Mouse (Mus musculus) CH12.LX (cell line): ENCODE data around the gene Nectin2. TPM values are rescaled to one million over a fixed set of nuclear protein-coding genes. Genes with fewer than 3 reads are reported as not detected.

Experiments
- DNase-seq: peaks from one replicate; pipeline ENCODE4 v3.0.0-alpha.2; 2013; ENCODE audit errors: extremely low read depth
- H3K27ac ChIP-seq: 2 replicates; pipeline ENCODE4 v1.5.1; 2012; ENCODE audit warnings: low read depth, mild to moderate bottlenecking, control low read depth, moderate library complexity; ENCODE audit not compliant: insufficient read depth
- H3K27me3 ChIP-seq: replicated peaks from 2 replicates; pipeline ENCODE3; 2012; ENCODE audit warnings: inconsistent platforms
- H3K36me3 ChIP-seq, 2 experiments: replicated peaks in 1 of 2; 2 replicates each; pipeline versions ENCODE3 to v1.6.1; 2012; ENCODE audit warnings: inconsistent platforms in 1 of 2, low read length in 1 of 2, mild to moderate bottlenecking in 1 of 2, mixed read lengths in 1 of 2, moderate library complexity in 1 of 2; ENCODE audit not compliant: control insufficient read depth in 1 of 2, insufficient read depth in 1 of 2
- H3K4me1 ChIP-seq, 2 experiments: 2 replicates each; pipeline ENCODE4 v1.6.1; 2012; ENCODE audit warnings: inconsistent platforms in 1 of 2, moderate library complexity in 1 of 2; ENCODE audit not compliant: insufficient read depth in 2 of 2, control insufficient read depth in 1 of 2
- H3K4me2 ChIP-seq: 2 replicates; pipeline ENCODE4 v1.6.1; 2012; ENCODE audit warnings: low read depth, mild to moderate bottlenecking, control low read depth; ENCODE audit not compliant: poor library complexity, insufficient read depth, severe bottlenecking
- H3K4me3 ChIP-seq, 3 experiments: fragments of 150-350 bp in 1 of 3; sonication (generic) in 1 of 3; replicated peaks in 1 of 3; 2 replicates each; pipeline versions ENCODE3 to v1.5.1; 2011 to 2012; ENCODE audit warnings: low read depth in 2 of 3, low read length in 2 of 3, mild to moderate bottlenecking in 2 of 3, moderate library complexity in 2 of 3, control low read depth in 1 of 3, improper control_type of control experiment in 1 of 3, inconsistent platforms in 1 of 3, mixed read lengths in 1 of 3; ENCODE audit not compliant: poor library complexity in 1 of 3
- H3K79me2 ChIP-seq: replicated peaks from 2 replicates; pipeline ENCODE4 v1.6.1; 2012; ENCODE audit warnings: mild to moderate bottlenecking, moderate library complexity; ENCODE audit not compliant: control insufficient read depth, poor library complexity, insufficient read depth, severe bottlenecking; ENCODE audit errors: extremely low read depth
- H3K9ac ChIP-seq: 2 replicates; pipeline ENCODE4 v1.6.1; 2012; ENCODE audit warnings: low read depth, mild to moderate bottlenecking, control low read depth, moderate library complexity; ENCODE audit not compliant: insufficient read depth
- H3K9me3 ChIP-seq: replicated peaks from 2 replicates; pipeline ENCODE3; 2012; ENCODE audit warnings: low read length, inconsistent platforms, mixed read lengths
- CTCF ChIP-seq, 2 experiments: IDR thresholded peaks in 1 of 2; conservative IDR thresholded peaks in 1 of 2; 2 replicates each; pipeline ENCODE4 v1.5.1; 2011 to 2012; ENCODE audit warnings: low read depth in 2 of 2, low read length in 2 of 2, improper control_type of control experiment in 1 of 2, inconsistent platforms in 1 of 2, mild to moderate bottlenecking in 1 of 2, moderate library complexity in 1 of 2
- E2F4 ChIP-seq: IDR thresholded peaks from 2 replicates; pipeline ENCODE4 v1.6.1; 2011; ENCODE audit warnings: low read depth, low read length, improper control_type of control experiment; ENCODE audit not compliant: insufficient replicate concordance
- EP300 ChIP-seq: IDR thresholded peaks from 2 replicates; pipeline ENCODE4 v1.6.1; 2011; ENCODE audit warnings: low read length, improper control_type of control experiment
- ETS1 ChIP-seq: conservative IDR thresholded peaks from 2 replicates; pipeline ENCODE4 v1.6.1; 2012; ENCODE audit warnings: low read depth, mild to moderate bottlenecking, inconsistent platforms, low read length, improper control_type of control experiment, moderate library complexity
- MAFK ChIP-seq: IDR thresholded peaks from 2 replicates; pipeline ENCODE4 v1.6.1; 2011; ENCODE audit warnings: low read length, improper control_type of control experiment; ENCODE audit not compliant: insufficient replicate concordance
- MAX ChIP-seq: IDR thresholded peaks from 2 replicates; pipeline ENCODE4 v1.6.1; 2011; ENCODE audit warnings: low read length, improper control_type of control experiment
- MEF2A ChIP-seq: IDR thresholded peaks from 2 replicates; pipeline ENCODE4 v1.6.1; 2014; ENCODE audit warnings: low read depth, mild to moderate bottlenecking, inconsistent platforms, low read length, improper control_type of control experiment, borderline replicate concordance
- MYC ChIP-seq: IDR thresholded peaks from 2 replicates; pipeline ENCODE4 v1.6.1; 2011; ENCODE audit warnings: low read depth, mild to moderate bottlenecking, improper control_type of control experiment, low read length
- SMC3 ChIP-seq: IDR thresholded peaks from 2 replicates; pipeline ENCODE4 v1.6.1; 2011; ENCODE audit warnings: low read depth, low read length, improper control_type of control experiment
- UBTF ChIP-seq: IDR thresholded peaks from 2 replicates; pipeline ENCODE4 v1.6.1; 2012; ENCODE audit warnings: low read depth, mild to moderate bottlenecking, inconsistent platforms, low read length, improper control_type of control experiment, moderate library complexity
- USF2 ChIP-seq: conservative IDR thresholded peaks from 2 replicates; pipeline ENCODE4 v1.6.1; 2011; ENCODE audit warnings: low read depth, low read length, improper control_type of control experiment
- dilution Hi-C: fragments of 300-500 bp; cut with MboI; formaldehyde crosslinking; loops from 2 replicates; pipeline ENCODE4 v1.14.3; 2020; ENCODE audit warnings: low sequenced_read_pairs; ENCODE audit not compliant: extremely low pct_unique_long_range_greater_than_20kb, extremely low pct_ligation_motif_present
- in situ Hi-C: fragments of 300-500 bp; cut with MboI; formaldehyde crosslinking; loops from 3 replicates; pipeline ENCODE4 v1.14.3; 2019; ENCODE audit warnings: low sequenced_read_pairs, low pct_ligation_motif_present, low pct_unique_long_range_greater_than_20kb, mixed read lengths
- polyA plus RNA-seq: library from polyadenylated mRNA; unstranded; fragments of >175 nt; gene quantifications from 2 replicates; pipeline ENCODE4 v1.2.1, GENCODE M21; 2012; ENCODE audit warnings: low read depth; ENCODE audit not compliant: insufficient read length
- total RNA-seq, 2 experiments: library from RNA; depleted of rRNA; stranded (reverse); fragments of 300-350 nt in 1 of 2; fragments of >200 nt in 1 of 2; gene quantifications; 2 replicates each; pipeline ENCODE4 v1.2.3; 2012 to 2014

The Nectin2 gene
- total and polyA plus RNA-seq, 3 experiments: 3.0 to 14.1 (median 6.3) TPM

GRCm38 (mm10) chr7:19789904-19790347 is 39.6 kb upstream of the Nectin2 start (continued):
- TF ChIP-seq E2F4: no peak
- peak; percentile 68 to 91; a peak in 3 of 4 replicates for TF ChIP-seq CTCF (conservative IDR thresholded peaks at IDR 0.05 in 1 of 2, IDR thresholded peaks at IDR 0.05 in 1 of 2; ENCODE audit: low read depth in 2 of 2, low read length in 2 of 2)
- TF ChIP-seq EP300: peak; percentile 58; the same call in 1 of the 2 replicates
- TF ChIP-seq MAX: peak; percentile 61
- TF ChIP-seq MAFK: no peak
- 0 out of 2 replicates have a peak, but pooled peaks have one; percentile 42 for TF ChIP-seq MEF2A
- peak; percentile 60; the same call in 1 of the 2 replicates for TF ChIP-seq ETS1
- TF ChIP-seq SMC3: peak; percentile 82
- no peak for TF ChIP-seq UBTF
- TF ChIP-seq MYC: peak; percentile 73
- no peak for TF ChIP-seq USF2

GRCm38 (mm10) chr7:19785874-19786458 is 35.7 kb upstream of the Nectin2 start:
- DNase-seq: peak; percentile 66
- in situ Hi-C loops: loop anchor here (5.0 kb wide), 1 partner anchor 34 kb away; the partner anchor contains the start of gene Nectin2

GRCm38 (mm10) chr7:19784764-19785535 is 34.7 kb upstream of the Nectin2 start:
- dilution Hi-C loops (no loop called here), in situ Hi-C loops (loop anchor here (5.0 kb wide), 1 partner anchor 33 kb away; the partner anchor contains the start of gene Nectin2)

More at GRCm38 (mm10) chr7:19785874-19786458, 35.7 kb upstream of the Nectin2 start:
- peaks cover 9% of the 10 kb centered on the region for H3K9me3 ChIP-seq
- peaks cover 0 to 22% of the 10 kb centered on the region in 2 experiments for H3K36me3 ChIP-seq
- no peak overlapping the region for H3K4me2 ChIP-seq
- no peak overlapping the region for H3K27ac ChIP-seq
- no peak for TF ChIP-seq CTCF (conservative IDR thresholded peaks at IDR 0.05 in 1 of 2, IDR thresholded peaks at IDR 0.05 in 1 of 2; ENCODE audit: low read depth in 2 of 2, low read length in 2 of 2)
- no peak for TF ChIP-seq MAX
- no peak overlapping the region for H3K9ac ChIP-seq
- H3K79me2 ChIP-seq: no peaks in the 10 kb centered on the region
- H3K4me1 ChIP-seq: peaks cover 5 to 41% of the 10 kb centered on the region in 2 experiments
- no peaks in the 10 kb centered on the region for H3K27me3 ChIP-seq
- dilution Hi-C loops: no loop called here
- H3K4me3 ChIP-seq: no peak overlapping the region

More at GRCm38 (mm10) chr7:19784764-19785535, 34.7 kb upstream of the Nectin2 start:
- no peak overlapping the region for H3K4me2 ChIP-seq
- no peak for DNase-seq
- H3K79me2 ChIP-seq: no peaks in the 10 kb centered on the region
- no peaks in the 10 kb centered on the region for H3K27me3 ChIP-seq
- H3K27ac ChIP-seq: no peak overlapping the region
- no peak overlapping the region for H3K4me3 ChIP-seq
- H3K9ac ChIP-seq: no peak overlapping the region
- H3K4me1 ChIP-seq: peaks cover 0 to 31% of the 10 kb centered on the region in 2 experiments; a peak in 2 of 4 replicates
- H3K9me3 ChIP-seq: peaks cover 11% of the 10 kb centered on the region
- TF ChIP-seq CTCF (conservative IDR thresholded peaks at IDR 0.05 in 1 of 2, IDR thresholded peaks at IDR 0.05 in 1 of 2; ENCODE audit: low read depth in 2 of 2, low read length in 2 of 2) (peak; percentile 39 to 65; a peak in 3 of 4 replicates), MAFK (no peak)
- H3K36me3 ChIP-seq: peaks cover 2 to 30% of the 10 kb centered on the region in 2 experiments
